Mouse (Mus musculus) brain, embryonic 14.5 days (tissue): Measurements from ENCODE around the gene Zcchc14. TPM values are rescaled to one million over a fixed set of nuclear protein-coding genes. Genes with fewer than 3 reads are reported as not detected.

Experiments
- DNase-seq: peaks from one replicate; pipeline ENCODE4 v3.0.0-alpha.2; 2011; ENCODE audit warnings: low read depth
- CTCF ChIP-seq: fragments of 200-500 bp; IDR thresholded peaks from 2 replicates; pipeline ENCODE4 v1.5.1; 2012; ENCODE audit warnings: inconsistent platforms, mild to moderate bottlenecking, moderate library complexity, borderline replicate concordance; ENCODE audit not compliant: insufficient read depth, insufficient read length; ENCODE audit errors: extremely low read depth
- POLR2A ChIP-seq: fragments of 200-500 bp; IDR thresholded peaks from 2 replicates; pipeline ENCODE4 v1.6.1; 2012; ENCODE audit warnings: mild to moderate bottlenecking, inconsistent platforms, borderline replicate concordance; ENCODE audit not compliant: poor library complexity, insufficient read depth, insufficient read length, severe bottlenecking; ENCODE audit errors: extremely low read depth
- polyA plus RNA-seq: library from polyadenylated mRNA; depleted of rRNA; stranded (reverse); fragments of >200 nt; gene quantifications from 2 replicates; pipeline ENCODE4 v1.2.3, GENCODE M21; 2012; rRNA removed

Zcchc14 gene
- polyA plus RNA-seq, 1 experiment = 84.4 TPM

DNA sequence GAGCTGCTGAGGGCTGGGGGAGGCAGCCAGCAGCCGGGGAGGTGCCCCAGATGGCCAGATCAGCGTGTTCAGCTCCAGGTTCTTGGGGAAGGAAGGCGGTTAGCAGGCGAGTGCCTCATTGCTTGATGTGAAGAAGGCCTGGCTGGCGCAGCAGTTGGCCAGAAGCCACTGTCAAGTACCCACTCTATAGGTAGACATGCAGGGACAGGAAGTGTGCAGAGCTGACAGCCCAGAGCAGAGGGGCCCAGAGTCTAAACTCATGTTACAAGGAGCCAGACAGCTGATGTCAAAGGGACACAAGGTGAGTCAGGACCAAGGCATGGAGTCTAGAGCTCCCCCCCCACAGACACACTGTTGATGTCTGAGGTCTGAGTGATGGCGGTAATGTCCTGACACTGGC is 102.6 kb downstream of the Zcchc14 start:
- DNase-seq = no peak
- TF ChIP-seq POLR2A = no peak
- TF ChIP-seq CTCF = no peak

Other genes starting within 250 kb of the Zcchc14 start
- not detected in 2 replicates for gene 1700018B08Rik, start 108.6 kb downstream of the Zcchc14 start, polyA plus RNA-seq
- 37.2 and 38.8 TPM in 2 replicates for gene Fbxo31, start 74.1 kb downstream of the Zcchc14 start, polyA plus RNA-seq
- gene Map1lc3b, start 62.5 kb downstream of the Zcchc14 start, polyA plus RNA-seq = 72.7 and 121 TPM in 2 replicates
- gene Jph3, start 76.7 kb upstream of the Zcchc14 start, polyA plus RNA-seq = 28.7 and 57.2 TPM in 2 replicates
- 41.8 and 45.2 TPM in 2 replicates for gene Klhdc4, start 176.7 kb upstream of the Zcchc14 start, polyA plus RNA-seq